Mouse (Mus musculus) stomach, postnatal 0 days (tissue): Measurements from ENCODE around the gene Cutal. TPM values are rescaled to one million over a fixed set of nuclear protein-coding genes. Genes with fewer than 3 reads are reported as not detected.

Source experiments
- ATAC-seq: fragments of 200-750 bp; cut with Nextera tagmentation; 2 replicates; pipeline ENCODE4 v1.8.0; 2017; ENCODE audit not compliant: low FRiP score, low TSS enrichment
- DNase-seq: peaks from one replicate; pipeline ENCODE4 v3.0.0-alpha.2; 2016; ENCODE audit warnings: low spot score
- H3K27ac ChIP-seq: fragments of 300-500 bp; sonication (generic); replicated peaks from 2 replicates; pipeline ENCODE4 v1.5.1; 2014; ENCODE audit warnings: mild to moderate bottlenecking, control low read depth
- H3K27me3 ChIP-seq: fragments of 300-500 bp; sonication (generic); 2 replicates; pipeline ENCODE4 v1.6.1; 2014; ENCODE audit warnings: low read length; ENCODE audit not compliant: control insufficient read depth, insufficient read depth
- H3K36me3 ChIP-seq: fragments of 300-500 bp; sonication (generic); 2 replicates; pipeline ENCODE4 v1.6.1; 2014; ENCODE audit warnings: low read length, mixed read lengths; ENCODE audit not compliant: control insufficient read depth, insufficient read depth
- H3K4me1 ChIP-seq: fragments of 300-500 bp; sonication (generic); replicated peaks from 2 replicates; pipeline ENCODE4 v1.6.1; 2014; ENCODE audit warnings: antibody characterized with exemption; ENCODE audit not compliant: control insufficient read depth, insufficient read depth
- H3K4me2 ChIP-seq: fragments of 300-500 bp; sonication (generic); replicated peaks from 2 replicates; pipeline ENCODE4 v1.6.1; 2014; ENCODE audit warnings: low read depth, mild to moderate bottlenecking, control low read depth, moderate library complexity
- H3K4me3 ChIP-seq: fragments of 300-500 bp; sonication (generic); 2 replicates; pipeline ENCODE4 v1.5.1; 2014; ENCODE audit warnings: low read depth, low read length, control low read depth
- H3K9ac ChIP-seq: fragments of 300-500 bp; sonication (generic); 2 replicates; pipeline ENCODE4 v1.6.1; 2014; ENCODE audit warnings: mild to moderate bottlenecking, low read length, control low read depth, mixed read lengths
- H3K9me3 ChIP-seq: fragments of 300-500 bp; sonication (generic); 2 replicates; pipeline ENCODE4 v1.6.1; 2016; ENCODE audit warnings: low read length; ENCODE audit not compliant: control insufficient read depth
- CTCF ChIP-seq: IDR thresholded peaks from 2 replicates; pipeline ENCODE4 v1.5.1; 2016; ENCODE audit warnings: antibody characterized with exemption, low read depth, mild to moderate bottlenecking, moderate library complexity
- EP300 ChIP-seq: optimal IDR thresholded peaks from 2 replicates; pipeline ENCODE3; 2016; ENCODE audit warnings: antibody characterized with exemption
- WGBS: fragments of 180-500 bp; shearing (Covaris S2); extraction: QIAGEN DNeasy Blood & Tissue Kit; methylation state at CpG from one replicate; pipeline ENCODE4 v1.1.7; 2014; 5-methylcytosine and 5-hydroxymethylcytosine counted together
- polyA plus RNA-seq: library from polyadenylated mRNA; unstranded; fragments of >200 nt; fragmentation: Nextera tagmentation; extraction: Ambion mirVana; gene quantifications from 2 replicates; pipeline ENCODE4 v1.2.1, GENCODE M21; 2015

Cutal gene
- polyA plus RNA-seq, 1 experiment from 2014 or later: 0.55 TPM

DNA sequence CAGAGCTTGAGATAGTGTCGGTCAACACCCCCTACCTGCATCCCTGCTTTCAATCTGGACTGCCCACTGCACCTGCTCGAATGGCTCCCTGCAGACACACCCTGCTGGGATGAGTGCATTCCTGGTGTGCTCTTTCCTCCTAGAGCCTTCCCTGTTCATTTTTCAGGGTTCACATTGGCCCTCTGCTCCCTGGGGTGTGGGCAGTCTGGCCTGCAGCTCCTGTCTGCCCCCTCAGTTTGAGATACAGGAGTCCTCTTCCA lies 40.6 kb downstream of the Cutal start:
- ATAC-seq (no peak; the same call in 1 of the 2 replicates), DNase-seq (no peak)
- no peaks in the 10 kb centered on the region for H3K27me3 ChIP-seq
- peak overlapping the region; percentile 99 for H3K4me2 ChIP-seq
- TF ChIP-seq CTCF: no peak
- TF ChIP-seq EP300: no peak
- no peak overlapping the region for H3K9ac ChIP-seq
- no peak overlapping the region for H3K27ac ChIP-seq
- no peaks in the 10 kb centered on the region for H3K9me3 ChIP-seq
- H3K36me3 ChIP-seq: no peaks in the 10 kb centered on the region
- 0 out of 2 replicates have a peak, but pooled peaks cover 2% of the 10 kb centered on the region for H3K4me1 ChIP-seq
- 22% methylated on average over 2 of the region's 2 CpGs for WGBS
- no peak overlapping the region for H3K4me3 ChIP-seq

DNA sequence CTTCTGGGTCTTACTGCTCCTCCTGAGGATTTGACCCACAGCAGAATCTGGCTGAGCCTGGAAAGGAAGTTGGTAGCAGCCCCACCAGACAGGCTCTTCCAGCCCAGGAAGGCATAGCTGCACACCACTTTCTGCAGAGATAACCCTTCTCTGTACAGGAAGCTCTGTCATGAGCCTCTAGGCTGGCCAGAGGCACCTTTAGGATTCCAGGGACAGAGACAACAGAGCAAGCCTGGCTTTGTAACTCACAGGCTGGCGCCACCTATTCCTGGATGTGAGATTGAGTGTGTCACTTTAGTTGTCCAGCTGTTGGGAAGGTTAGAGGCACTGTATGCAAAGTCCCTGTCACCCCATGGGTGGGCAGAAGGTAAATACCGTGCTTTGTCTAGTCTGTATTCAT lies 40.9 kb downstream of the Cutal start:
- TF ChIP-seq CTCF (no peak), EP300 (no peak)
- Histone ChIP-seq H3K27me3 (no peaks in the 10 kb centered on the region), H3K36me3 (no peaks in the 10 kb centered on the region), H3K27ac (no peak overlapping the region), H3K4me3 (no peak overlapping the region), H3K4me2 (no peak overlapping the region), H3K4me1 (0 out of 2 replicates have a peak, but pooled peaks cover 2% of the 10 kb centered on the region), H3K9me3 (no peaks in the 10 kb centered on the region), H3K9ac (no peak overlapping the region)
- 65% methylated on average over 2 of the region's 2 CpGs for WGBS
- ATAC-seq (no peak), DNase-seq (no peak)

GRCm38 (mm10) chr2:34920144-34920543 lies 45.9 kb downstream of the Cutal start:
- H3K4me3 ChIP-seq: no peak overlapping the region
- no peaks in the 10 kb centered on the region for H3K9me3 ChIP-seq
- no peaks in the 10 kb centered on the region for H3K27me3 ChIP-seq
- no peak overlapping the region for H3K4me2 ChIP-seq
- WGBS: 43% methylated on average over 2 of the region's 2 CpGs
- no peak for TF ChIP-seq EP300
- ATAC-seq (no peak), DNase-seq (no peak)
- no peaks in the 10 kb centered on the region for H3K4me1 ChIP-seq
- H3K9ac ChIP-seq: no peak overlapping the region
- H3K27ac ChIP-seq: no peak overlapping the region
- H3K36me3 ChIP-seq: no peaks in the 10 kb centered on the region

GRCm38 (mm10) chr2:34922729-34923128 lies 48.5 kb downstream of the Cutal start:
- Histone ChIP-seq H3K36me3 (no peaks in the 10 kb centered on the region), H3K9me3 (no peaks in the 10 kb centered on the region), H3K4me3 (no peak overlapping the region), H3K4me1 (no peaks in the 10 kb centered on the region), H3K9ac (no peak overlapping the region), H3K4me2 (no peak overlapping the region), H3K27me3 (no peaks in the 10 kb centered on the region), H3K27ac (no peak overlapping the region)
- no peak for TF ChIP-seq CTCF
- no peak for TF ChIP-seq EP300
- no peak for DNase-seq
- no peak for ATAC-seq
- 16% methylated on average over 2 of the region's 2 CpGs for WGBS

DNA sequence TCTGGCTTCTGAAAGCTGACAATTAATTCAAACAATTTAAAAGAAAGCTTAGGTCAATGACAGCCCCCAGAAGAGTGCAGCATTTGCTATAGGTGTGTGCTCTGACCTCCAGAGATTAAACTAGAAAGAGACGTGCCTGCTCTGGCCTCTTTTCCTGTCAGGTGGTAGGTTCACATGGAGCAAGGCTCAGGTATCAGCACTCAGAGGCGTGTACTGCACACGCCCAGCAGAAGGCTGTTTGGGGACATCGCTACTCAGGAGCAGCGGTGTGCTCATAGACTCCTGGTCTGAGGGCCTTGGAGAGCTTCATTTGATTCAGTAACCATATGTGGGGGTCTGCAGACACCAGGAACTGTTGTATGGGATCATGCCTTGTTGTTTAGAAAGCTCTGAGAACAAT lies 53.1 kb downstream of the Cutal start:
- ATAC-seq: peak; percentile 74; the same call in 1 of the 2 replicates
- Histone ChIP-seq H3K36me3 (no peaks in the 10 kb centered on the region), H3K4me2 (no peak overlapping the region), H3K27ac (no peak overlapping the region), H3K9me3 (no peaks in the 10 kb centered on the region), H3K4me3 (no peak overlapping the region), H3K27me3 (no peaks in the 10 kb centered on the region), H3K9ac (no peak overlapping the region), H3K4me1 (no peaks in the 10 kb centered on the region)
- TF ChIP-seq EP300: no peak
- no peak for TF ChIP-seq CTCF
- 39% methylated on average over 5 of the region's 5 CpGs for WGBS
- DNase-seq: peak; percentile 48

DNA sequence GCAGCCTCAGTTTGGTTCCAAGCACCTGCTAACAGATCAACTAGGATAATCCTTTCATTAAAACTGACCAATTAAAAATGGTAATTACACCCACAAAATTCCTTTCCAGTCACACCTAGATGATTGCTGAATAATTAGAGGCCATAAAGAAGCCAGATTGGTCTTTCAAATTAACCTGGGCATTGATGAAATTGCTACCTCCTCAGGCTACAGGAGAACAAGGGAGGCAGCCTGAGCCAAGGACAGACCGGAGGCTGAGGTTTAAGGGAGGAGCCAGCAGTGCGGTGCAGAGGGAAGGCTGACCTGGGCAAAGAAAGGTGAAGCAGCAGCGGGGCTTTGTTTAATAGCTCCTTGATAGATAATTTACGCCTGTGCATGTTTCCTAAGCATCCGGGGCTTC lies 63.3 kb downstream of the Cutal start:
- Histone ChIP-seq H3K36me3 (no peaks in the 10 kb centered on the region), H3K4me1 (no peaks in the 10 kb centered on the region), H3K4me3 (no peak overlapping the region), H3K27ac (no peak overlapping the region), H3K4me2 (no peak overlapping the region), H3K27me3 (no peaks in the 10 kb centered on the region), H3K9me3 (no peaks in the 10 kb centered on the region), H3K9ac (no peak overlapping the region)
- ATAC-seq (no peak), DNase-seq (no peak)
- 28% methylated on average over 5 of the region's 5 CpGs for WGBS
- TF ChIP-seq EP300 (no peak), CTCF (no peak)
